Mouse (Mus musculus): Measurements from ENCODE around the gene Acss2.
A peak's percentile ranks its signal among the peaks of the same experiment; 100 is the strongest.

Acss2 gene

GRCm38 (mm10) chr2:155629231-155629661 lies 111.5 kb downstream of the Acss2 start:
- DNase-seq (ENCODE audit: low spot score) = peak; percentile 54

DNA sequence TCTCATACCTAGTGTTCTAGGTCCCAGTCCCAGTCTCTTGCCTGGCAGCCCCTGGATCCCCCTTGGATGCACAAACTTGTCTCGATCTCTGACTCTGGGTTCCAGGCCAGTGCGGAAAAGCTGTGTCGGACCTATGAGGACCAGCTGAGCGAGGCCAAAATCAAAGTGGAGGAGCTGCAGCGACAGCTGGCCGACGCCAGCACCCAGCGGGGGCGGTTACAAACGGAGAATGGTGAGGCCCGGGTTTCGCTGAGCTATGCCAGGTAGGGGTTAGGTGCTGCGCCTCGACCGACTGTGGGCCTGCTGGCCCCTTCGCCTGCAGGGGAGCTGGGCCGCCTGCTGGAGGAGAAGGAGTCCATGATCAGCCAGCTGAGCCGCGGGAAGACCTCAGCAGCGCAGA lies 112.4 kb downstream of the Acss2 start:
- DNase-seq (ENCODE audit: low spot score) = peak; percentile 29

DNA sequence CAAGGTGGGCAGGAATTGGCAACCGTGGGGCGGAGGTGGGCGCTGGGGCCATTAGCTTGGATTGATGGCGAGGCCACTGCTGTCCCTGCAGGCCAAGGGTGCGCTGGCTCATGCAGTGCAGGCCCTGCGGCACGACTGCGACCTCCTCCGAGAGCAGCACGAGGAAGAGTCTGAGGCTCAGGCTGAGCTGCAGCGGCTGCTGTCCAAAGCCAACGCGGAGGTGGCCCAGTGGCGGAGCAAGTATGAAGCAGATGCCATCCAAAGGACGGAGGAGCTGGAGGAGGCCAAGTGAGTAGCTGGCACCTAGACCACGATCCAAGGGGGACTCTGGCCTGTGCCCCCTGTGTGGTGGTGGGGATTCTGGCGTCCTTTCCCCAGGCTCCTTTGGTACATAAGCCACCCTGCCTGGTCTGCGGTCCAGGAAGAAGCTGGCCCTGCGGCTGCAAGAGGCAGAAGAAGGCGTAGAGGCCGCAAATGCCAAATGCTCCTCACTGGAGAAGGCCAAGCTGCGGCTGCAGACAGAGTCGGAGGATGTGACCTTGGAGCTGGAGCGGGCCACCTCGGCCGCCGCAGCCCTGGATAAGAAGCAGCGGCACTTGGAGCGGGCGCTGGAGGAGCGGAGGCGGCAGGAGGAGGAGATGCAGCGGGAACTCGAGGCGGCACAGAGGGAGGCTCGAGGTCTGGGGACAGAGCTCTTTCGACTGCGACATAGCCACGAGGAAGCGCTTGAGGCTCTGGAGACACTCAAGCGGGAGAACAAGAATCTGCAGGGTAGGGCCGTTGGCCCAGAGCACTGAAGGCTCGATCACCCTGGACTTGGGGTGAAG lies 113.1 kb downstream of the Acss2 start:
- peak; percentile 23 for DNase-seq (ENCODE audit: low spot score)

- DNase-seq (ENCODE audit: low spot score) = no peak
Measured at GRCm38 (mm10) chr2:155632138-155632936, 114.6 kb downstream of the Acss2 start.

DNA sequence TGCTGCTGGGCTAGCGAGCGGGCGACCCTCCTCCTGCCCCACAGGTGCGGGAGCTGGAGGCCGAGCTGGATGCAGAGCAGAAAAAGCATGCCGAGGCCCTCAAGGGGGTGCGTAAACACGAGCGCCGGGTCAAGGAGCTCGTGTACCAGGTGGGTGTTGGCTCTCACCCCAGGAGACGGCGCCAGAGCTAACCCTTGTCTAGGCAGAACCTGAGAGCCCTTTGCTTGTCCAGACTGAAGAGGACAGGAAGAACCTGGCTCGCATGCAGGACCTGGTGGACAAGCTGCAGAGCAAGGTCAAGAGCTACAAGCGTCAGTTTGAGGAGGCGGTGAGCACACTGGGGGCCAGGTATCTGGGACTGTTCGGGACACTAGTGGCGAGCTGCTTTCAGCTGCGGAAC lies 115.4 kb downstream of the Acss2 start:
- no peak for DNase-seq (ENCODE audit: low spot score)

- DNase-seq (ENCODE audit: low spot score) = no peak
Measured at GRCm38 (mm10) chr2:155633731-155634130, 116.0 kb downstream of the Acss2 start.

DNA sequence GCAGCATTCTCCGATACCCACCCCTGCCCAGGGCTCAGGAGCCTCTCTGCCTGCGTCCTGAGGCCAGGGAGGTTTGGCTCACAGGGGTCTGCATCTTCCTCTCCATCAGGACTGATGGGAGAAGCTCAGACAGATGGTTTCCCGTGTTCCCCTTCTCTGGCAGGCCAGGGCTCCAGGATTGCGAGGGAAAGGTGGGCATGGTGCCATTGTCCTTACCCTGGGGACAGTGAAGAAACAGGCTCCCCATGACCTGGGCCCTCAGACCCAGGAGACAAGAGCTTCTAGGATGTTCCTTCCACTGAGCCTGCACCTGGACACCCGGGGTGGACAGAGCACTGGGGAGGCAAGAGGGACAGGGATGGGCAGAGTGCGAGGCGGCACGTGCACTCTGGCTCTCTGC lies 116.8 kb downstream of the Acss2 start:
- no peak for DNase-seq (ENCODE audit: low spot score)
